Mouse (Mus musculus): ENCODE results near the gene Topaz1. TPM values are rescaled to one million over a fixed set of nuclear protein-coding genes. Genes with fewer than 3 reads are reported as not detected.

Gene Topaz1
- not detected in 2 replicates for polyA plus RNA-seq (2012; rRNA removed)

- no peak for DNase-seq (ENCODE audit: low read depth, low spot score)
- WGBS = 80% methylated on average over 28 of the region's 28 CpGs
Measured at GRCm38 (mm10) chr9:122747060-122747459, at the start of gene Topaz1. TSS of gene Topaz1 (plus strand) at chr9:122747346.

GRCm38 (mm10) chr9:122701817-122702216 is 45.3 kb upstream of the Topaz1 start:
- no peak for DNase-seq (ENCODE audit: low read depth, low spot score)
- 4% methylated on average over 3 of the region's 3 CpGs for WGBS

GRCm38 (mm10) chr9:122713836-122714235 is 33.3 kb upstream of the Topaz1 start:
- 10% methylated on average over 2 of the region's 2 CpGs for WGBS
- no peak for DNase-seq (ENCODE audit: low read depth, low spot score)

- DNase-seq (ENCODE audit: low read depth, low spot score) = no peak
- 68% methylated on average over 2 of the region's 2 CpGs for whole genome bisulfite sequencing
Measured at GRCm38 (mm10) chr9:122715046-122715445, 32.1 kb upstream of the Topaz1 start.

GRCm38 (mm10) chr9:122716131-122716921 is 30.8 kb upstream of the Topaz1 start:
- no peak for DNase-seq (ENCODE audit: low read depth, low spot score)
- 23% methylated on average over 7 of the region's 7 CpGs for WGBS

- WGBS = 32% methylated on average over 4 of the region's 4 CpGs
Measured at GRCm38 (mm10) chr9:122722296-122722695, 24.9 kb upstream of the Topaz1 start.

GRCm38 (mm10) chr9:122725046-122725765 is 21.9 kb upstream of the Topaz1 start:
- DNase-seq (ENCODE audit: low read depth, low spot score) = no peak
- WGBS = 39% methylated on average over 22 of the region's 22 CpGs

More at GRCm38 (mm10) chr9:122722296-122722695, 24.9 kb upstream of the Topaz1 start:
- no peak for DNase-seq (ENCODE audit: low read depth, low spot score)

GRCm38 (mm10) chr9:122729500-122729899 is 17.6 kb upstream of the Topaz1 start:
- WGBS = 19% methylated on average over 10 of the region's 10 CpGs

GRCm38 (mm10) chr9:122732126-122732810 is 14.9 kb upstream of the Topaz1 start:
- WGBS = 41% methylated on average over 8 of the region's 8 CpGs
- DNase-seq (ENCODE audit: low read depth, low spot score) = no peak

More at GRCm38 (mm10) chr9:122729500-122729899, 17.6 kb upstream of the Topaz1 start:
- no peak for DNase-seq (ENCODE audit: low read depth, low spot score)

- no peak for DNase-seq (ENCODE audit: low read depth, low spot score)
- WGBS = 52% methylated on average over 12 of the region's 12 CpGs
Measured at GRCm38 (mm10) chr9:122733222-122733621, 13.9 kb upstream of the Topaz1 start.

GRCm38 (mm10) chr9:122734934-122735333 is 12.2 kb upstream of the Topaz1 start:
- no peak for DNase-seq (ENCODE audit: low read depth, low spot score)
- WGBS = 33% methylated on average over 7 of the region's 7 CpGs

GRCm38 (mm10) chr9:122736001-122736400 is 11.1 kb upstream of the Topaz1 start:
- whole genome bisulfite sequencing = 30% methylated on average over 2 of the region's 2 CpGs
- no peak for DNase-seq (ENCODE audit: low read depth, low spot score)

- DNase-seq (ENCODE audit: low read depth, low spot score) = peak; percentile 71
- 13% methylated on average over 4 of the region's 4 CpGs for WGBS
Measured at GRCm38 (mm10) chr9:122736742-122737141, 10.4 kb upstream of the Topaz1 start.

GRCm38 (mm10) chr9:122745879-122746278 is 1.3 kb upstream of the Topaz1 start:
- no peak for DNase-seq (ENCODE audit: low read depth, low spot score)
- 15% methylated on average over 1 of the region's 1 CpGs for WGBS

GRCm38 (mm10) chr9:122757614-122758013 is 10.5 kb downstream of the Topaz1 start:
- WGBS = 39% methylated on average over 2 of the region's 2 CpGs
- no peak for DNase-seq (ENCODE audit: low read depth, low spot score)

- no peak for DNase-seq (ENCODE audit: low read depth, low spot score)
Measured at GRCm38 (mm10) chr9:122760111-122760510, 13.0 kb downstream of the Topaz1 start.

GRCm38 (mm10) chr9:122785231-122785630 is 38.1 kb downstream of the Topaz1 start:
- WGBS = 51% methylated on average over 5 of the region's 5 CpGs
- DNase-seq (ENCODE audit: low read depth, low spot score) = no peak

- DNase-seq (ENCODE audit: low read depth, low spot score) = no peak
- WGBS = 90% methylated on average over 1 of the region's 1 CpGs
Measured at GRCm38 (mm10) chr9:122786534-122786933, 39.4 kb downstream of the Topaz1 start.

- peak; percentile 68 for DNase-seq (ENCODE audit: low read depth, low spot score)
- 3% methylated on average over 42 of the region's 42 CpGs for WGBS
Measured at GRCm38 (mm10) chr9:122805053-122805844, 58.1 kb downstream of the Topaz1 start, which contains the start of gene Tcaim. TSS of gene Tcaim (plus strand) at chr9:122805539.

All from large intestine, adult 2 months (tissue).